Mouse (Mus musculus): Measurements from ENCODE around the gene Acap2. TPM values are rescaled to one million over a fixed set of nuclear protein-coding genes. Genes with fewer than 3 reads are reported as not detected.

Gene Acap2
- polyA plus RNA-seq, 1 experiment from 2014 or later: 23.2 TPM

GRCm38 (mm10) chr16:31101352-31101751 is 99.7 kb downstream of the Acap2 start:
- Histone ChIP-seq H3K27me3 (ENCODE audit: control insufficient read depth, insufficient read depth, low read length) (no peaks in the 10 kb centered on the region), H3K4me3 (ENCODE audit: low read depth, low read length) (no peak overlapping the region), H3K4me1 (ENCODE audit: control insufficient read depth, insufficient read depth, low read length) (no peaks in the 10 kb centered on the region), H3K27ac (ENCODE audit: low read depth, low read length) (no peak overlapping the region), H3K36me3 (ENCODE audit: control insufficient read depth, insufficient read depth, low read length) (no peaks in the 10 kb centered on the region; the same call in none of the 2 replicates), H3K9ac (ENCODE audit: low read length) (no peak overlapping the region), H3K4me2 (no peak overlapping the region), H3K9me3 (ENCODE audit: control insufficient read depth, low read length) (no peaks in the 10 kb centered on the region)
- WGBS: 90% methylated on average over 2 of the region's 2 CpGs
- ATAC-seq (ENCODE audit: low FRiP score) (no peak), DNase-seq (ENCODE audit: low spot score, missing footprints) (no peak)

- no peak overlapping the region for H3K9ac ChIP-seq (ENCODE audit: low read length)
- no peaks in the 10 kb centered on the region; the same call in none of the 2 replicates for H3K36me3 ChIP-seq (ENCODE audit: control insufficient read depth, insufficient read depth, low read length)
- no peak overlapping the region for H3K27ac ChIP-seq (ENCODE audit: low read depth, low read length)
- DNase-seq (ENCODE audit: low spot score, missing footprints) (no peak), ATAC-seq (ENCODE audit: low FRiP score) (no peak)
- H3K4me1 ChIP-seq (ENCODE audit: control insufficient read depth, insufficient read depth, low read length): no peaks in the 10 kb centered on the region
- WGBS: 84% methylated on average over 1 of the region's 1 CpGs
- H3K4me3 ChIP-seq (ENCODE audit: low read depth, low read length): no peak overlapping the region
- no peak overlapping the region for H3K4me2 ChIP-seq
- H3K27me3 ChIP-seq (ENCODE audit: control insufficient read depth, insufficient read depth, low read length): no peaks in the 10 kb centered on the region
- H3K9me3 ChIP-seq (ENCODE audit: control insufficient read depth, low read length): no peaks in the 10 kb centered on the region
Observed at GRCm38 (mm10) chr16:31099906-31100305, 101.1 kb downstream of the Acap2 start.

- peaks cover 2% of the 10 kb centered on the region; the same call in 1 of the 2 replicates for H3K4me1 ChIP-seq (ENCODE audit: control insufficient read depth, insufficient read depth, low read length)
- H3K27ac ChIP-seq (ENCODE audit: low read depth, low read length): no peak overlapping the region
- no peaks in the 10 kb centered on the region for H3K9me3 ChIP-seq (ENCODE audit: control insufficient read depth, low read length)
- no peaks in the 10 kb centered on the region for H3K36me3 ChIP-seq (ENCODE audit: control insufficient read depth, insufficient read depth, low read length)
- H3K9ac ChIP-seq (ENCODE audit: low read length): no peak overlapping the region
- 61% methylated on average over 6 of the region's 6 CpGs for WGBS
- ATAC-seq (ENCODE audit: low FRiP score) (no peak), DNase-seq (ENCODE audit: low spot score, missing footprints) (no peak)
- no peak overlapping the region for H3K4me3 ChIP-seq (ENCODE audit: low read depth, low read length)
- no peak overlapping the region for H3K4me2 ChIP-seq
- H3K27me3 ChIP-seq (ENCODE audit: control insufficient read depth, insufficient read depth, low read length): no peaks in the 10 kb centered on the region
Observed at GRCm38 (mm10) chr16:31094036-31094435, 107.0 kb downstream of the Acap2 start.

GRCm38 (mm10) chr16:31093186-31093585 is 107.9 kb downstream of the Acap2 start:
- Histone ChIP-seq H3K27me3 (ENCODE audit: control insufficient read depth, insufficient read depth, low read length) (no peaks in the 10 kb centered on the region), H3K4me1 (ENCODE audit: control insufficient read depth, insufficient read depth, low read length) (peaks cover 2% of the 10 kb centered on the region; the same call in 1 of the 2 replicates), H3K4me2 (no peak overlapping the region), H3K36me3 (ENCODE audit: control insufficient read depth, insufficient read depth, low read length) (no peaks in the 10 kb centered on the region), H3K4me3 (ENCODE audit: low read depth, low read length) (no peak overlapping the region), H3K27ac (ENCODE audit: low read depth, low read length) (no peak overlapping the region), H3K9me3 (ENCODE audit: control insufficient read depth, low read length) (no peaks in the 10 kb centered on the region), H3K9ac (ENCODE audit: low read length) (no peak overlapping the region)
- ATAC-seq (ENCODE audit: low FRiP score) (no peak), DNase-seq (ENCODE audit: low spot score, missing footprints) (peak; percentile 84)
- 30% methylated on average over 9 of the region's 9 CpGs for WGBS

GRCm38 (mm10) chr16:31081891-31082290 is 119.2 kb downstream of the Acap2 start:
- H3K36me3 ChIP-seq (ENCODE audit: control insufficient read depth, insufficient read depth, low read length): no peaks in the 10 kb centered on the region
- 0 out of 2 replicates have a peak overlapping the region, but pooled peaks have one; percentile 99 for H3K4me2 ChIP-seq
- no peak overlapping the region for H3K9ac ChIP-seq (ENCODE audit: low read length)
- ATAC-seq (ENCODE audit: low FRiP score) (no peak), DNase-seq (ENCODE audit: low spot score, missing footprints) (peak; percentile 85)
- H3K4me1 ChIP-seq (ENCODE audit: control insufficient read depth, insufficient read depth, low read length): peaks cover 5% of the 10 kb centered on the region
- no peak overlapping the region for H3K4me3 ChIP-seq (ENCODE audit: low read depth, low read length)
- no peaks in the 10 kb centered on the region for H3K9me3 ChIP-seq (ENCODE audit: control insufficient read depth, low read length)
- H3K27ac ChIP-seq (ENCODE audit: low read depth, low read length): no peak overlapping the region
- H3K27me3 ChIP-seq (ENCODE audit: control insufficient read depth, insufficient read depth, low read length): no peaks in the 10 kb centered on the region
- 68% methylated on average over 6 of the region's 6 CpGs for WGBS

- H3K4me3 ChIP-seq (ENCODE audit: low read depth, low read length): peak within 1 kb of the TSS; percentile 76
- peak within 1 kb of the TSS; percentile 99 for H3K4me2 ChIP-seq
- peak within 1 kb of the TSS; percentile 78 for H3K27ac ChIP-seq (ENCODE audit: low read depth, low read length)
- DNase-seq (ENCODE audit: low spot score, missing footprints): peak; percentile 99
- WGBS: under 1% methylated on average over 54 of the region's 54 CpGs
- H3K9me3 ChIP-seq (ENCODE audit: control insufficient read depth, low read length): no peaks in the 10 kb centered on the region
- H3K27me3 ChIP-seq (ENCODE audit: control insufficient read depth, insufficient read depth, low read length): no peaks in the 10 kb centered on the region
- H3K9ac ChIP-seq (ENCODE audit: low read length): peak within 1 kb of the TSS; percentile 79
- peak; percentile 99 for ATAC-seq (ENCODE audit: low FRiP score)
- H3K4me1 ChIP-seq (ENCODE audit: control insufficient read depth, insufficient read depth, low read length): peaks cover 5% of the 10 kb centered on the region
- no peaks in the 10 kb centered on the region for H3K36me3 ChIP-seq (ENCODE audit: control insufficient read depth, insufficient read depth, low read length)
Observed at GRCm38 (mm10) chr16:31081125-31081664, 119.8 kb downstream of the Acap2 start, which contains the start of gene Xxylt1. TSS of gene Xxylt1 (minus strand) at chr16:31081432.

- H3K4me2 ChIP-seq: peak overlapping the region; percentile 99
- H3K4me1 ChIP-seq (ENCODE audit: control insufficient read depth, insufficient read depth, low read length): peaks cover 5% of the 10 kb centered on the region
- WGBS: 0% methylated on average over 36 of the region's 36 CpGs
- DNase-seq (ENCODE audit: low spot score, missing footprints): peak; percentile 97
- no peaks in the 10 kb centered on the region for H3K36me3 ChIP-seq (ENCODE audit: control insufficient read depth, insufficient read depth, low read length)
- peak; percentile 70 for ATAC-seq (ENCODE audit: low FRiP score)
- H3K9me3 ChIP-seq (ENCODE audit: control insufficient read depth, low read length): no peaks in the 10 kb centered on the region
- peak overlapping the region; percentile 76 for H3K4me3 ChIP-seq (ENCODE audit: low read depth, low read length)
- no peaks in the 10 kb centered on the region for H3K27me3 ChIP-seq (ENCODE audit: control insufficient read depth, insufficient read depth, low read length)
- H3K9ac ChIP-seq (ENCODE audit: low read length): peak overlapping the region; percentile 79
- H3K27ac ChIP-seq (ENCODE audit: low read depth, low read length): peak overlapping the region; percentile 78
Observed at GRCm38 (mm10) chr16:31080573-31081051, 120.4 kb downstream of the Acap2 start.

GRCm38 (mm10) chr16:31077396-31077795 is 123.6 kb downstream of the Acap2 start:
- ATAC-seq (ENCODE audit: low FRiP score) (no peak), DNase-seq (ENCODE audit: low spot score, missing footprints) (no peak)
- H3K4me1 ChIP-seq (ENCODE audit: control insufficient read depth, insufficient read depth, low read length): peaks cover 5% of the 10 kb centered on the region
- H3K4me3 ChIP-seq (ENCODE audit: low read depth, low read length): no peak overlapping the region
- H3K9ac ChIP-seq (ENCODE audit: low read length): no peak overlapping the region
- WGBS: 95% methylated on average over 5 of the region's 5 CpGs
- H3K27me3 ChIP-seq (ENCODE audit: control insufficient read depth, insufficient read depth, low read length): no peaks in the 10 kb centered on the region
- H3K4me2 ChIP-seq: no peak overlapping the region
- no peaks in the 10 kb centered on the region for H3K36me3 ChIP-seq (ENCODE audit: control insufficient read depth, insufficient read depth, low read length)
- H3K9me3 ChIP-seq (ENCODE audit: control insufficient read depth, low read length): no peaks in the 10 kb centered on the region
- no peak overlapping the region for H3K27ac ChIP-seq (ENCODE audit: low read depth, low read length)

GRCm38 (mm10) chr16:31076436-31076835 is 124.6 kb downstream of the Acap2 start:
- H3K27me3 ChIP-seq (ENCODE audit: control insufficient read depth, insufficient read depth, low read length): no peaks in the 10 kb centered on the region
- ATAC-seq (ENCODE audit: low FRiP score) (no peak), DNase-seq (ENCODE audit: low spot score, missing footprints) (peak; percentile 45)
- no peak overlapping the region for H3K27ac ChIP-seq (ENCODE audit: low read depth, low read length)
- H3K36me3 ChIP-seq (ENCODE audit: control insufficient read depth, insufficient read depth, low read length): no peaks in the 10 kb centered on the region
- peaks cover 5% of the 10 kb centered on the region for H3K4me1 ChIP-seq (ENCODE audit: control insufficient read depth, insufficient read depth, low read length)
- no peaks in the 10 kb centered on the region for H3K9me3 ChIP-seq (ENCODE audit: control insufficient read depth, low read length)
- no peak overlapping the region for H3K4me2 ChIP-seq
- H3K9ac ChIP-seq (ENCODE audit: low read length): no peak overlapping the region
- no peak overlapping the region for H3K4me3 ChIP-seq (ENCODE audit: low read depth, low read length)
- WGBS: 87% methylated on average over 8 of the region's 8 CpGs

Measured in midbrain, embryonic 11.5 days (tissue).